Mouse (Mus musculus) gastrocnemius, adult 2 months (tissue): Measurements from ENCODE around the gene Wdr48. TPM values are rescaled to one million over a fixed set of nuclear protein-coding genes. Genes with fewer than 3 reads are reported as not detected.

Experiments
- DNase-seq: peaks from one replicate; pipeline ENCODE4 v3.0.0; 2022
- H3K27ac ChIP-seq: fragments of 200-600 bp; 2 replicates; pipeline ENCODE4 v1.8.1; 2022; ENCODE audit warnings: mild to moderate bottlenecking
- H3K4me3 ChIP-seq: fragments of 200-600 bp; 2 replicates; pipeline ENCODE4 v1.8.1; 2022; ENCODE audit warnings: mild to moderate bottlenecking, moderate library complexity
- CTCF ChIP-seq: fragments of 200-600 bp; IDR thresholded peaks from 2 replicates; pipeline ENCODE4 v1.8.1; 2022; ENCODE audit warnings: antibody characterized with exemption, mild to moderate bottlenecking, moderate library complexity
- intact Hi-C: fragments of 180-260 bp; cut with DNase I; formaldehyde crosslinking; loops from one replicate; pipeline ENCODE4 v1.15.1; 2025
- total RNA-seq, 2 experiments: library from RNA; stranded (reverse); gene quantifications; 2 replicates each; pipeline ENCODE4 v1.2.3; 2021

Wdr48 gene
- total RNA-seq, 2 experiments from 2014 or later: 14.3 to 15.9 TPM

- DNase-seq: peak; percentile 97
- peak within 1 kb of the TSS; percentile 96 for H3K4me3 ChIP-seq
- intact Hi-C loops: loop anchor here (10.0 kb wide), 1 partner anchor 138 kb away; no protein-coding TSS in a partner anchor
- H3K27ac ChIP-seq: peak within 1 kb of the TSS; percentile 93
- no peak for TF ChIP-seq CTCF
These were observed 42.5 kb downstream of the Wdr48 start, which contains the start of the genes Gorasp1 and Ttc21a for GRCm38 (mm10) chr9:119937005-119937773. TSS of gene Gorasp1 (minus strand) at chr9:119937565. TSS of gene Ttc21a (plus strand) at chr9:119937606.

GRCm38 (mm10) chr9:119938496-119938895 lies 43.8 kb downstream of the Wdr48 start:
- DNase-seq: no peak
- intact Hi-C loops: loop anchor here (10.0 kb wide), 1 partner anchor 136 kb away; no protein-coding TSS in a partner anchor
- no peak overlapping the region for H3K4me3 ChIP-seq
- no peak for TF ChIP-seq CTCF
- H3K27ac ChIP-seq: no peak overlapping the region

- Histone ChIP-seq H3K27ac (no peak overlapping the region), H3K4me3 (no peak overlapping the region)
- no peak for TF ChIP-seq CTCF
- intact Hi-C loops: loop anchor here (10.0 kb wide), 1 partner anchor 135 kb away; no protein-coding TSS in a partner anchor
- DNase-seq: no peak
These were observed 45.0 kb downstream of the Wdr48 start for GRCm38 (mm10) chr9:119939646-119940045.

- Histone ChIP-seq H3K4me3 (no peak overlapping the region), H3K27ac (no peak overlapping the region)
- intact Hi-C loops: no loop called here
- TF ChIP-seq CTCF: no peak
- no peak for DNase-seq
These were observed 46.7 kb downstream of the Wdr48 start for GRCm38 (mm10) chr9:119941407-119941806.

DNA sequence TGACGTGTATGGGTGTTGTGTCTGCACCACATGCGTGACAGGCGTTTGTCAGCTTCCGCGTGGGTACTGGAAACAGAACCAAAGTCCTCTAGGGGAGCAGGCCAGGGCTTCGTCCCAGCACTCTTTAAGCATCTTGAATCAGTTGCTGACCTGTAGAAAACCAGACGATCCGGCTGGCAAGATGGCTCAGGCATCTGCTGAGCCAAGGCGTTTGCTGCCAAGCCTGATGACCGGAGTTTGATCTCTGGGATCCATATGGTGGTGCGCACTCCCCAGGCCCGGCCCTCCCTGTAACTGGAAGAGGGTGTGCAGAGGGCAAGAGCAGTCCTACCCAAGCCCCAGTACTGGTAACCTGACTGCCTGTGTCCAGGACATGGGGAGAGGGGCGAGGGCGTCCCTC lies 47.2 kb downstream of the Wdr48 start:
- peak; percentile 30 for DNase-seq
- no peak for TF ChIP-seq CTCF
- intact Hi-C loops: no loop called here
- Histone ChIP-seq H3K4me3 (no peak overlapping the region), H3K27ac (no peak overlapping the region)

DNA sequence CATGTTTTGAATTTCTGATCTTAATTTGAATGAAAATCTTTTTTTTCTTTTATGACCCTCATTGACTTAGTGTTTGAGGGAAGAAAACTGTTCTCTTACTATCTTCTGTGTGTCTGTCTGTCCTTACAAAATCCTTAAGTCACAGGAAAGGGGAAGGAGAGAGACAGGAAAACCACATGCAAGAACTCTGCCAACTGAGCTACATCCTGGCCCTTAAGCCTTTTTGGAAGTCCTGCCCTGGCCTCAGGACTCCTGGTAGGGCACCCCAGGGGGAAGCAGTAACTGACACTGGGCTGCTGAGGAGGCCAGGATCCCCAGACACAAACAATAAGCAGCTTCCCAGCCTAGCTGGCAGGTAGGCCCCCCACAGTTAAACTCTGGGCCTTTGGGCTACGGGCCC lies 48.6 kb downstream of the Wdr48 start:
- intact Hi-C loops: no loop called here
- no peak for TF ChIP-seq CTCF
- Histone ChIP-seq H3K4me3 (no peak overlapping the region), H3K27ac (no peak overlapping the region)
- no peak for DNase-seq

GRCm38 (mm10) chr9:119945173-119945900 lies 50.7 kb downstream of the Wdr48 start:
- DNase-seq: no peak
- Histone ChIP-seq H3K27ac (no peak overlapping the region), H3K4me3 (no peak overlapping the region)
- intact Hi-C loops: no loop called here
- TF ChIP-seq CTCF: peak; percentile 55

- intact Hi-C loops: no loop called here
- TF ChIP-seq CTCF: no peak
- Histone ChIP-seq H3K27ac (no peak overlapping the region), H3K4me3 (no peak overlapping the region)
- no peak for DNase-seq
These were observed 54.1 kb downstream of the Wdr48 start for GRCm38 (mm10) chr9:119948804-119949203.

- TF ChIP-seq CTCF: no peak
- H3K27ac ChIP-seq: no peak overlapping the region
- no peak for DNase-seq
- intact Hi-C loops: no loop called here
- no peak overlapping the region for H3K4me3 ChIP-seq
These were observed 55.8 kb downstream of the Wdr48 start for GRCm38 (mm10) chr9:119950434-119950833.

DNA sequence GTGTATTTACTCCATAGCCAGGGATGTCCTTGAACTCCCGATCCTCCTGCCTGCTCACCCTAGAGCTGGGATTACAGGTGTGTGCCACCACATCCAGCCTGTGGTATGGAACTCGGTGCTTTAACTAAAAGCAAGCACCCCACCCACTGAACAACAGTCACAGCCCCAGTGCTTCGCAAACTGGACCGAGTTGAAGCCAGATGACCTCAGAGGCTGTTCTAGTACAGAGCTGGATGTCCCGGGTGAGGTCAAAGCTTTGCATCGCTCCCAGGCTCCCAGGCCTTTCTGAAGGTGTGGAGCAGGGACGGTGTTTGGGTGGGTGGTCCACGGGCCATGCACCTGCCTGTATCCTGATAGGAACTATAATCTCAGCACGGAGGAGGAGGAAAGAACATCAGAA lies 56.7 kb downstream of the Wdr48 start:
- TF ChIP-seq CTCF: no peak
- DNase-seq: no peak
- intact Hi-C loops: no loop called here
- Histone ChIP-seq H3K27ac (no peak overlapping the region), H3K4me3 (no peak overlapping the region)

GRCm38 (mm10) chr9:119958835-119959234 lies 64.2 kb downstream of the Wdr48 start:
- no peak overlapping the region for H3K27ac ChIP-seq
- TF ChIP-seq CTCF: no peak
- no peak overlapping the region for H3K4me3 ChIP-seq
- intact Hi-C loops: no loop called here
- no peak for DNase-seq

GRCm38 (mm10) chr9:119962216-119962615 lies 67.5 kb downstream of the Wdr48 start:
- intact Hi-C loops: loop anchor here (2.0 kb wide), 1 partner anchor 111 kb away; no protein-coding TSS in a partner anchor
- Histone ChIP-seq H3K4me3 (no peak overlapping the region), H3K27ac (no peak overlapping the region)
- TF ChIP-seq CTCF: no peak
- DNase-seq: no peak

DNA sequence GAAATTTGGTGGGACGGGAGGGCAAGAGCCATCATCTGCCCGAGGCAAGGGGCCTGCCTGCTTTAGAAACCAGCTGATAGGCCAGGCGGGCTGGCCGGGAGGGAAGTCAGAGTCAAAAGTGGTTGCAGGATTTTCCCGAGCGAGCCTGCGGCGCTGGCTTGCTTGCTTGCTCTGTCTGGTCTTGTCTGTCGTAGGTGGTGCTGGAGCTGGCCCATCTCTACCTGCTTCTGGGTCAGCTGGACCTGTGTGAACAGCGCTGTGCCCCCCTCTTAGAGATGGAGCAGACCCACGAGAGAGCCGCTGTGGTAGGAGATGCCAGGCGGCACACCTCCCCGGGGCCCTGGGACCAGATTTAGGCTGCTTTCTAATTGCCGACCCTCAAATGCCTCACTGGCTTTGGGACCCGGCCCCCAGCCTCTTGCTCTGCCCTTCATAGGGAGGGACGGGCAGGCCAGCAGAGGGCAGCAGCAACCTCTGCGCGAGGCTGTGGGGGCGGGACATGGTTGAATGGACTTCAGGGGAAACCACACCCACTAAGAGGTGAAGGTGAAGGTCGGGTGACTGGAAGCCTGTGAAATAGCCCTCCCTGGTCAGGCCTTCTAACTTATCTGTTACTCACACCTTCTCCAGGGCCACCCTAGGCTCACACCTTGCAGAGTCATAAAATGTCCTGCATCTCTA lies 68.4 kb downstream of the Wdr48 start:
- peak overlapping the region; percentile 74 for H3K27ac ChIP-seq
- DNase-seq: peak; percentile 83
- intact Hi-C loops: loop anchor here (1.0 to 2.0 kb wide), 2 partner anchors 48 to 110 kb away; no protein-coding TSS in a partner anchor
- TF ChIP-seq CTCF: peak; percentile 97; the same call in 1 of the 2 replicates
- H3K4me3 ChIP-seq: peak overlapping the region; percentile 31
